Mouse (Mus musculus) neural tube, embryonic 15.5 days (tissue): ENCODE data around the gene Taar7d. TPM values are rescaled to one million over a fixed set of nuclear protein-coding genes. Genes with fewer than 3 reads are reported as not detected.
"Not testable (repeated sequence)": the region's sequence is repeated elsewhere in the genome, so short reads cannot be mapped to it uniquely, and the experiment has no call there.

Experiments
- ATAC-seq: fragments of 200-750 bp; cut with Nextera tagmentation; 2 replicates; pipeline ENCODE4 v1.8.0; 2017; ENCODE audit warnings: mild to moderate bottlenecking, moderate TSS enrichment, moderate library complexity; ENCODE audit not compliant: low FRiP score
- H3K27ac ChIP-seq: fragments of 300-500 bp; sonication (generic); replicated peaks from 2 replicates; pipeline ENCODE4 v1.5.1; 2015; ENCODE audit warnings: mild to moderate bottlenecking, inconsistent platforms
- H3K27me3 ChIP-seq: fragments of 300-500 bp; sonication (generic); replicated peaks from 2 replicates; pipeline ENCODE4 v1.6.1; 2015; ENCODE audit warnings: inconsistent platforms
- H3K36me3 ChIP-seq: fragments of 300-500 bp; sonication (generic); 2 replicates; pipeline ENCODE4 v1.6.1; 2015; ENCODE audit warnings: inconsistent platforms
- H3K4me1 ChIP-seq: fragments of 300-500 bp; sonication (generic); 2 replicates; pipeline ENCODE4 v1.6.1; 2015; ENCODE audit warnings: inconsistent platforms
- H3K4me2 ChIP-seq: fragments of 300-500 bp; sonication (generic); 2 replicates; pipeline ENCODE4 v1.6.1; 2015; ENCODE audit warnings: inconsistent platforms, mild to moderate bottlenecking, moderate library complexity
- H3K4me3 ChIP-seq: fragments of 300-500 bp; sonication (generic); replicated peaks from 2 replicates; pipeline ENCODE4 v1.5.1; 2015; ENCODE audit warnings: mild to moderate bottlenecking, inconsistent platforms
- H3K9ac ChIP-seq: fragments of 300-500 bp; sonication (generic); replicated peaks from 2 replicates; pipeline ENCODE4 v1.6.1; 2015; ENCODE audit warnings: mild to moderate bottlenecking, inconsistent platforms
- H3K9me3 ChIP-seq: fragments of 300-500 bp; sonication (generic); replicated peaks from 2 replicates; pipeline ENCODE4 v1.6.1; 2016; ENCODE audit warnings: inconsistent platforms
- WGBS: fragments of 180-500 bp; shearing (Covaris S2); methylation state at CpG from one replicate; pipeline ENCODE4 v1.1.7; 2015; ENCODE audit warnings: mixed read lengths; 5-methylcytosine and 5-hydroxymethylcytosine counted together
- polyA plus RNA-seq: library from polyadenylated mRNA; unstranded; fragments of >200 nt; fragmentation: Nextera tagmentation; extraction: Ambion mirVana; gene quantifications from 2 replicates; pipeline ENCODE4 v1.2.1, GENCODE M21; 2015

The Taar7d gene
- polyA plus RNA-seq, 1 experiment from 2014 or later, result not detected

GRCm38 (mm10) chr10:24040120-24040869 is 13.3 kb downstream of the Taar7d start:
- 75% methylated on average over 2 of the region's 2 CpGs for WGBS
- Histone ChIP-seq H3K9ac (no peak overlapping the region), H3K27me3 (no peaks in the 10 kb centered on the region), H3K27ac (no peak overlapping the region), H3K4me2 (no peak overlapping the region), H3K36me3 (no peaks in the 10 kb centered on the region), H3K9me3 (no peaks in the 10 kb centered on the region), H3K4me3 (no peak overlapping the region), H3K4me1 (no peaks in the 10 kb centered on the region)
- no peak for ATAC-seq

DNA sequence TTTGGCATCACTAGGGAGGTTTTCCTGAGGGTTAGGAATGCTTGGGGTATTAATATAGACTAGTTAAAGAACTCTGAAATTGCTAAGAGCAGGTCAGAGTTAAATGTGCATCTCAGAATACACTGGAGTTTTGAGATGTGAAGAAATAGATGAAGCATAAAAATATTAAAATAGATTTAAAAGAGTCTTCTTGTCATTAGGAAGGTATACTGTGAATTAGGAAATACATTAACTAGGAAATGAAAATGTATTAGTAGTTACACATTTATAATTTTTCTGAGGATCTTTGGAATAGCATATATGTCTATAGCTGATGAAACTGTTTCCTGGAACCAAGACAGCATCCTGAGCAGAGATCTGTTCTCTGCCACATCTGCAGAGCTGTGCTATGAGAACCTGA is 22.2 kb downstream of the Taar7d start, which contains the start of gene Taar7f:
TSS of gene Taar7f (plus strand) at position 301 of the 400 bp plus-strand sequence.
- H3K36me3 ChIP-seq, result no peaks in the 10 kb centered on the region
- no peaks in the 10 kb centered on the region for H3K27me3 ChIP-seq
- no peak within 1 kb of the TSS for H3K4me2 ChIP-seq
- H3K9me3 ChIP-seq, result no peaks in the 10 kb centered on the region
- no peak within 1 kb of the TSS for H3K4me3 ChIP-seq
- H3K27ac ChIP-seq, result no peak within 1 kb of the TSS
- no peak within 1 kb of the TSS for H3K9ac ChIP-seq
- no peaks in the 10 kb centered on the region for H3K4me1 ChIP-seq
- no peak for ATAC-seq

DNA sequence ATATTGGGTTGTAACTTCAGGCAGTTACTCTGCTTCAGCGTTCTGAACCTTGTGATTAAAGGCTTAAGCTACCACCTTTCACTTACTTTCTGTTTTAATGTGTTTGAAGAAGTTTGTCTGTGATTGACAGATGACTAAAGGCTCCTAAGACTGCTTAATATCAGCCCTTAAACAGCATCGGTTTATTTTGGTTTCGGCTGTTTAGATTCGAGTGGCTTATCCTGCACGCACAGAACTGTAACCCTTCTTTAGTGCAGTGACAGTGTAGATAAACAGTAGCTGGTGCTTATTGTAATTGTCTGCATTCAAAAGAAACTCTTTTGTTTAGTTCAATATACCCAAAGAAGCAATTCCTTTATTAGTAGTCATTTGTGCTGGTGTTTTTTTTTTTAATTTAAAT is 25.0 kb downstream of the Taar7d start:
- no peak overlapping the region for H3K27ac ChIP-seq
- H3K9ac ChIP-seq, result no peak overlapping the region
- no peaks in the 10 kb centered on the region for H3K4me1 ChIP-seq
- no peak overlapping the region for H3K4me3 ChIP-seq
- H3K27me3 ChIP-seq, result no peaks in the 10 kb centered on the region
- ATAC-seq, result no peak
- no peaks in the 10 kb centered on the region for H3K9me3 ChIP-seq
- H3K36me3 ChIP-seq, result no peaks in the 10 kb centered on the region
- WGBS, result 80% methylated on average over 5 of the region's 5 CpGs
- H3K4me2 ChIP-seq, result no peak overlapping the region

DNA sequence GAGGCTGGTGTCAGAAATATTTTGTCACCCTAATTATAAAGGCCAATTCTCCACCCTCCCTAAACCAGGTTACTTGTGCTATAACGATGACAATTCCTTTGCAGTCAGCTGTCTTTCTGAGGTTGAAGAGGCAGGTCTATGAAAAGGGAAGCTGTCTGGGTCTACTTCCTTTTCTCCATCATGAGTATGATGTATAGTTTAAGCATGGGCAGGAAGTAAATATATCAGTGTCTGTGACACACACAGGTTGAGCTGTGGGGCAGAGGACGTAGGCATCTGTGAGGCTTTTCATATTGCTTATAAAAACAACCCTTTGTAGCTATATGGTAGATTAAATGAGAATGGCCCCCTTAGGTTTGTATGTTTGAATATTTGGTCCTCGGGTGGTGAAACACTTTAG is 32.0 kb downstream of the Taar7d start:
- no peak overlapping the region for H3K4me3 ChIP-seq
- no peak overlapping the region for H3K4me2 ChIP-seq
- H3K4me1 ChIP-seq, result no peaks in the 10 kb centered on the region
- H3K36me3 ChIP-seq, result no peaks in the 10 kb centered on the region
- WGBS, result 84% methylated on average over 3 of the region's 3 CpGs
- ATAC-seq, result no peak
- H3K27ac ChIP-seq, result no peak overlapping the region
- H3K27me3 ChIP-seq, result no peaks in the 10 kb centered on the region
- H3K9me3 ChIP-seq, result no peaks in the 10 kb centered on the region
- no peak overlapping the region for H3K9ac ChIP-seq

DNA sequence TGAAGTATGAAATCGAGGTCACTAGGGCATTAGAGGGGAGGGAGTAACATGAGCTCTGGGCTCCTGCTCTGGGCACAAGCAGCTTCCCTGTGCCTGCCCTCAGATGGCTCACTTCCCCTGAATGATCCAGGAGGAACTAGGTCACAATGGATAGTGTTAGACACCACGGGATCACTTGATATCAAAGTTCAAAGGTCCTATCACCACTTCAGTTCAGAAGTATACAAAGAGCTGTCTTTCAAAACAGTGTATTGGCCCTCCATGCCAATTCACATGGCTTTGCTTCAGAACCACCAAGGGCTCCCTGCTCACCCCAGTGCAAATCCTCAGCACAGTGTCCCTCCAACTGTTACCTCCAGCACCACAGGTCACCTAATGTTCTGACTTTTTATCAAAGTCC is 47.7 kb downstream of the Taar7d start:
- H3K27ac ChIP-seq, H3K36me3 ChIP-seq, H3K27me3 ChIP-seq, ATAC-seq, H3K9me3 ChIP-seq, H3K9ac ChIP-seq, H3K4me3 ChIP-seq, H3K4me2 ChIP-seq, H3K4me1 ChIP-seq: not testable (repeated sequence)
- WGBS, result 69% methylated on average over 2 of the region's 2 CpGs

- not testable (repeated sequence) for ATAC-seq, H3K27ac ChIP-seq, H3K27me3 ChIP-seq, H3K4me1 ChIP-seq, H3K4me2 ChIP-seq, H3K4me3 ChIP-seq, H3K9ac ChIP-seq, H3K36me3 ChIP-seq, H3K9me3 ChIP-seq
- 89% methylated on average over 2 of the region's 4 CpGs for WGBS
These were observed 49.2 kb downstream of the Taar7d start, which contains the start of gene Taar8a for GRCm38 (mm10) chr10:24076200-24076599. TSS of gene Taar8a (plus strand) at chr10:24076500.

Other genes starting within 250 kb of the Taar7d start
- gene Rps12, start 239.9 kb upstream of the Taar7d start, polyA plus RNA-seq, result 96.4 and 125 TPM in 2 replicates
- gene Slc18b1, start 230.2 kb upstream of the Taar7d start, polyA plus RNA-seq, result 18.1 and 21.1 TPM in 2 replicates
- gene Vnn3, start 175.8 kb upstream of the Taar7d start, polyA plus RNA-seq, result not detected in 2 replicates
- gene Vnn1, start 132.5 kb upstream of the Taar7d start, polyA plus RNA-seq, result 0.32 and 0.61 TPM in 2 replicates
- gene Taar1, start 106.9 kb upstream of the Taar7d start, polyA plus RNA-seq, result not detected in 2 replicates
- gene Taar2, start 88.7 kb upstream of the Taar7d start, polyA plus RNA-seq, result not detected in 2 replicates
- gene Taar3, start 77.7 kb upstream of the Taar7d start, polyA plus RNA-seq, result not detected in 2 replicates
- not detected in 2 replicates for gene Taar4, start 66.7 kb upstream of the Taar7d start, polyA plus RNA-seq
- gene Taar5, start 56.5 kb upstream of the Taar7d start, polyA plus RNA-seq, result 0.18 TPM in 1 of 2 replicates, not detected in the other
- gene Taar6, start 41.6 kb upstream of the Taar7d start, polyA plus RNA-seq, result not detected in 2 replicates
- not detected in 2 replicates for gene Taar7a, start 33.7 kb upstream of the Taar7d start, polyA plus RNA-seq
- gene Taar7b, start 27.3 kb upstream of the Taar7d start, polyA plus RNA-seq, result not detected in 2 replicates
- gene Taar7e, start 10.4 kb downstream of the Taar7d start, polyA plus RNA-seq, result not detected in 2 replicates
- not detected in 2 replicates for gene Taar7f, start 22.3 kb downstream of the Taar7d start, polyA plus RNA-seq
- gene Taar8a, start 49.3 kb downstream of the Taar7d start, polyA plus RNA-seq, result not detected in 2 replicates
- not detected in 2 replicates for gene Taar8b, start 65.1 kb downstream of the Taar7d start, polyA plus RNA-seq
- not detected in 2 replicates for gene Taar8c, start 74.7 kb downstream of the Taar7d start, polyA plus RNA-seq
- gene Taar9, start 82.3 kb downstream of the Taar7d start, polyA plus RNA-seq, result not detected in 2 replicates
- 280 and 309 TPM in 2 replicates for gene Stx7, start 122.1 kb downstream of the Taar7d start, polyA plus RNA-seq
- 8.6 and 9.0 TPM in 2 replicates for gene Moxd1, start 196.3 kb downstream of the Taar7d start, polyA plus RNA-seq